Mouse (Mus musculus) megakaryocyte-erythroid progenitor cell, adult 5-6 weeks (primary cell): ENCODE results near the gene 4933425L06Rik. TPM values are rescaled to one million over a fixed set of nuclear protein-coding genes. Genes with fewer than 3 reads are reported as not detected.

Source experiments
- ATAC-seq: replicated peaks from 2 replicates; pipeline ENCODE4 v1.8.0; 2016; ENCODE audit warnings: mild to moderate bottlenecking, inconsistent platforms; ENCODE audit not compliant: severe bottlenecking, poor library complexity, low FRiP score, low TSS enrichment
- total RNA-seq, 2 experiments: library from RNA; stranded (forward) in 1 of 2; stranded (reverse) in 1 of 2; fragments of 200-1000, 215-1000 nt in 1 of 2; fragments of >200 nt in 1 of 2; fragmentation: Nextera tagmentation in 1 of 2; gene quantifications; 2 replicates each; pipeline ENCODE4 v1.2.3; 2014 to 2017

The 4933425L06Rik gene
- total RNA-seq, 2 experiments from 2014 or later: not detected

DNA sequence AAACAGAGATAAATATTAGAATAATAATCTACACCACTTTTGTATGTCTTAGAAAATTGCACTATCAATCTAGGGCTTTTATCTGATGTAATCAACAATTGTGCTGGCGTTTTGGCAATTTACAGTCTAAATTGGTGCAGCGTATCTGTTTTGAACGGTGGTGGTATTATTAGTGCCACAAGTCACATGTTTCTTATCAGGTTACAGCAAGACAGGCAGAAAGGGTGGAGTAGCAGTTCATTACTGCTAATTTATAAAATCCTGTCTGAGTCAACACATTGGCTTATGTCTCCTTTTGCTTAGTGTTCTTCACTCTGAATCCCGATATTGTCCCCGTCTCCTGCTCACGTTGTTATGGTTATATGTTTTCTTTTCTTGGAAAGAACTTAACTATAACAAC, 48.2 kb downstream of the 4933425L06Rik start:
- peak; percentile 92 for ATAC-seq

DNA sequence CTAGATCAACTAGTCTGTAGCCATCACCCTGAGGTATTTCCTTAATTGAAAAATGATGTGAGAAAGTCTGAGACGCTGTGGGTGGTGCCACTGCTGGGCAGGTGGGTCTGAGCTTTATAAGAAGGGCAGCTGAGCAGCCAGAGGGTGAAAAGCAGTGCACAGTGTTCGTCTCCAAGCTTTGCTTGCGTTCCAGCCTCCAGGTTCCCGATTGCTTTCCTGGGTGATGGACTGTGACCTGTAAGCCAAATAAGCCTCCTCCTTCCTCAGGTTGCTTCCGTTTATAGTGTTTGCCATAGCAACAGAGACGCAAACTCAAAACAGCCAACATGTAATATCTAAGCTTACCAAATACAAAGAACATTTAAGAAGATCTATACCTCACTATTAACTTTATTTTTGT, 50.4 kb downstream of the 4933425L06Rik start:
- ATAC-seq: no peak

DNA sequence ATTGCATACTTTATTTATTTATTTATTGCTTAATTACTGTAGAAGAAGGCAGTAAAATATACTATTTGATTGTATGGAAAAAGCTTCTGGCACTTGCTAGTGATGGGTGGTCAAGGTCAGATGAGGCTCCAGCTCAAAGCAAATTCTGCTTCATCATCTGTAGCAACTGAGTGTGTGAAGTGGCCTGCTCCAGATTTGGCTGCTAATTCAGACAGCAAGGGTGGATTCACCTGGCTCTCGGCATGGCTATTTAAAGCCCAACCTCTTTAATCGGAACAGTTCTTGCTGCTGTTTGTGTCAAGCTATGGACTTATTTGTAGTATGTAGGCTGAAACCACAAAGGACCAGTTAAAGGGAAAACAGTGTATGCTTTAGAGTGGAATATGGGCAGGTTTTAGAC, 50.9 kb downstream of the 4933425L06Rik start:
- ATAC-seq: no peak

DNA sequence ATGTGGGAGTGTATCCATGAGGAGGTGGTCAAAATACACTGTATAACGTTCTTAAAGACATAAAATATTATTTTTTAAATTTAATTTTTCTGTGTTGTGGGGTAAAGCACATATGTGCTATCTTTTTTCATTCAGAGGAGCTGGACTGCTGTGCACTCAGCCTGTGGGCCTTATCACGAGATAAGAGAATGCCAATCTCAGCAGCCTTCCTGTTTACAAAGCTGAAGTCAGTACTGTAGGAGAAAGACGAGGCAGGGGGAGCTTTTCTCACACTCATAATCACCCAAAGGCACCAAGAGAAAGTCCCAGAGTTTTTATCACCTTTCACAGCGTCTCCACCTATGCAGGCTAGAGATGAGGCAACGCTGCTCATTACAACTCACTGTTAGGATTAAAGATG, 52.5 kb downstream of the 4933425L06Rik start:
- ATAC-seq: peak; percentile 96

DNA sequence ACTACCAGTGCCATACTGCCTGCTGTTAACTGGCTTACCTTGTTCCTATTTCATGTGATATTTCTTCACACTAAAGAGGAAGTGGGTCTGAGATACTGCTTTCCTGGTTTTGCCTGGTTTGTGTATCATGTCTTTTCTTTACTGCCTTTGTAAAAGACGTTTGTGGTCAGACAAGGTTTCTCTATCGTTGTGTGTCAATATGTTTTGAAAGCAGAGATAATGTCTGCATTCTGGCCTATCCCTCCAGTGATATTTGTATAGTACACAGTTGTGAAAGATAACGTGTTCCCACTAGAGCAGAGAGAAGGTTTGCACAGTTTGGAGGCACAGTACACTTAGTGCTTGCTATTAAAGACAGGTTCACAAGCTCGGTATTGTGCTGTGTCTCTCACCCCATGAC, 58.0 kb downstream of the 4933425L06Rik start:
- ATAC-seq: peak; percentile 94

DNA sequence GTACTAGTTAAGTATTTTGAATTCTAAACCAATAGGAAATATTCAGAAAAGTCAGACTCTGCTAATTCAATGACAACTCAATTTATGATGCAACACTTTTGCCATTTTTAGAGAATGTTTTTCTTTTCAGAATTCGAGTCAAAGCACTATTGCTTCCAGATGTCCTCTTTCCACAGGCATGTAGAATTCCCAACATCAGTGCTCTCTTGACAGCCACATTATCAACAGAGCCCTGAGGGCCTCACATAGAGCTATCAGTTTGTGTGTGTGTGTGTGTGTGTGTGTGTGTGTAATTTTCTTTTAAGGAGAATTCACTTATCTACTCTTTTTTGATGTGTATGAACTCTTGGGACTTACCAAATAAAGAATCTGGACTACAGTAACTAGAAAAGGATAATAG, 64.9 kb downstream of the 4933425L06Rik start:
- no peak for ATAC-seq

DNA sequence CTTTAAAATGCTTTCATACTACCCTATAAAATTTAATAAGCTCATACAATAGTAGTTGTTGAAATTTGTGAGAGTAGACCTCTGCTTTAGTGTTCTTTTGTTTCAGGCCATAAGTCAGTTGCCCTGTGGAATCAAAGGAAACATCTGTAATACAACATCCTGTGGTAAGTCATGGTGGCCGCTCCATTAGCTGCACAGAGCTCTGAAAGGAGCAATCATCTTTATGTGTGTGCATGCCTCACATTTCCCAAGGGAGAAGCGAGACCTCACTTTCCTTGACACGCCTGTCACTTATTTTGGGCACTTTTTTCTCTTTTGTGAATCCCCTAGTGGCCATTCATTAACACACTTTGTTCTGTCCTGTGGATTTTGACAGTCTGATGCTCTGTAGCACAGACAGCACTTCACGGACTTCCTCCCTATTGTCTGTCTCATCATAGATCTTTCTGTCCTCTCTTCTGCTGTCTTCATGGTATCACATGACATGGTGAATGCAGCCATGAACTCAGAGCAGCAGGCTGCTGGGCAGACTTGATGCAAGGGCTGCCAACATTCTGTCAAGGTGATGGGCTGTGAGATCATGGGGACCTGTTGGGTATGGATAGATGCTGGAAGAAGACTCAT, 66.0 kb downstream of the 4933425L06Rik start:
- peak; percentile 73 for ATAC-seq

DNA sequence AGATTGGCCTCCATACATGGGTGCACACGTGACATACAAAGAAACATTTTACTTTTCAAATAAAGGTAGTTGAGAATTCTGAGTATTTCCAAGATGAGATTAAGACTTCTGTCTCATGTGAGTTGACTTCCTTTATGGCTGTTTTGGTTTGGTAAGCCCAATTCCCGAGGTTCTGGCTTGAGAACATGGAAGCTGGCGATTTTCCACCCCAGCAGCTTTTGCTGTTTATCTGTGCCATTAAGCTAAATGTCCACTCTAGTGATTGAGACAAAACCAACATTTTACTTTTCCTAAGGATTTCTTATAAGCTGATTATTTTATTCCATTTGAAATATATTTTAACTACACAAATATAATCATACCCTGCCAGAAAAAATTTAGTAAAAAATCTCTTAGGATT, 68.1 kb downstream of the 4933425L06Rik start:
- ATAC-seq: no peak

DNA sequence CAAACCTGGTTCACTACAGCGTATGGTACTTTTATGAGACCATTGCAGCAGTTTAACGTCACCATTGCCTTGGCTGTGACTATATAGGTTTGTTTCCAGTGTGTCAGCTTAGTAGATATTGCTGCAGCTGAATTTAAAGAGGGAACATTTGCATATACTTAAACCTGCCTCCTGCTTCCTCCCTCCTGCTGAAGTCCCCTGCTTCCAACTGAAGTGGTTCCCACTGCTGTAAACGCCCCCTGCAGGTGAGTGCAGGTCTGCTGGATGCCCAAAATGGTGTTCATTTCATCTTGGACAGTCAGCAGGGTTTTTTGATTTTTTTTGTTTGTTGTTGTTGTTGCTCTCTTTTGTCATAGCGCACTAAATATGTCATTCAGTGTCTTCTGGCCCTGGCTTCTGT, 72.0 kb downstream of the 4933425L06Rik start:
- no peak for ATAC-seq

DNA sequence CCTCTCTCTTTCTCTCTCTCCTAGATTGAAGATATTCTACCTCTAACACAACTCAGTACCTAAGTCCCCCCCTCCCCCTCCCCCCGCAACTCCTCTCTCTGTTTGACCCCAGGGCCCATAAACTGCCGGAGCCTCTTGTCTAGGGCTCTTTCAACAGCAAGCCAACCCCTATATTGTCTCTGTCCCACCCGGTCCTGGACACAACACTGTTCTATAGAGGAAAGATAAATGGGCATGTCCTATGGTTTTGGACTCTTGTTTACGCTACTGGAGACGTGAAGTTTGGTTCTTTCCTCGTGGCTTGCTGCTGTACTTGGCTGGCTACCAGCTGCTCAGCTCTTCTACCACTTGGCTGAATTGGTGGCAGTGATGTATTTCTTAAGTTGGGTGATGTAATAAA, 83.5 kb downstream of the 4933425L06Rik start:
- ATAC-seq: no peak

Other genes with a start within 250 kb of the 4933425L06Rik start
- gene Shisal2b, start 218.2 kb upstream of the 4933425L06Rik start, total RNA-seq (2014; fragmentation: Nextera tagmentation): not detected in 2 replicates
- not detected in 2 replicates for gene Shisal2b, start 218.2 kb upstream of the 4933425L06Rik start, total RNA-seq (2017)
- gene Rgs7bp, start 27.2 kb upstream of the 4933425L06Rik start, total RNA-seq (2014; fragmentation: Nextera tagmentation): not detected in 2 replicates
- 0.04 TPM in 1 of 2 replicates, not detected in the other for gene Rgs7bp, start 27.2 kb upstream of the 4933425L06Rik start, total RNA-seq (2017)
- gene Rnf180, start 212.7 kb downstream of the 4933425L06Rik start, total RNA-seq (2014; fragmentation: Nextera tagmentation): 3.1 and 3.8 TPM in 2 replicates
- gene Rnf180, start 212.7 kb downstream of the 4933425L06Rik start, total RNA-seq (2017): 1.4 and 4.6 TPM in 2 replicates